Mouse (Mus musculus): ENCODE results near the gene Mfsd9.

Mfsd9 gene

DNA sequence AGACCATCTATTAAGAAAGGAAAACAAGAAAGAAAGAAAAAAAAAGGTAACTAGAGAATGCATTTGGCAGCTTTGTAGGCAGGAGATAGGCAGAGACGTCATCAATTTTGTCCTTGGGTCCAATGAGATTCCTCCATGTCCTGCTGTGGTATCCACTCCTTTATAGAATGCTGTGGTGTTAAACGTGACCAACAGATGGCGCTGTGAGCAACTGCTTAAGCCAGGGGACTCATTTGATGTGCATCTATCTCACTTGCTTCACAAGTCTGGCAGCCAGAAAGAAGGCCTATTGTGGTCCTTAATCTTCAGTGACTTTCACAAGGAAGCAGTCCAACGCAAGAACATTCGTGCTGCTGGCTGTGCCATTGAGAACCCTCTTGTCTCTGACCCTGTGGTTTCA lies 6.9 kb upstream of the Mfsd9 start:
- TF ChIP-seq GATA4 (IDR thresholded peaks at IDR 0.05; ENCODE audit: insufficient replicate concordance, low read length) = no peak

- TF ChIP-seq GATA4 (IDR thresholded peaks at IDR 0.05; ENCODE audit: insufficient replicate concordance, low read length) = no peak
Observed at GRCm38 (mm10) chr1:40795508-40795907, 5.0 kb upstream of the Mfsd9 start.

- no peak for TF ChIP-seq GATA4 (IDR thresholded peaks at IDR 0.05; ENCODE audit: insufficient replicate concordance, low read length)
Observed at GRCm38 (mm10) chr1:40789666-40790233, 737 bp downstream of the Mfsd9 start.

DNA sequence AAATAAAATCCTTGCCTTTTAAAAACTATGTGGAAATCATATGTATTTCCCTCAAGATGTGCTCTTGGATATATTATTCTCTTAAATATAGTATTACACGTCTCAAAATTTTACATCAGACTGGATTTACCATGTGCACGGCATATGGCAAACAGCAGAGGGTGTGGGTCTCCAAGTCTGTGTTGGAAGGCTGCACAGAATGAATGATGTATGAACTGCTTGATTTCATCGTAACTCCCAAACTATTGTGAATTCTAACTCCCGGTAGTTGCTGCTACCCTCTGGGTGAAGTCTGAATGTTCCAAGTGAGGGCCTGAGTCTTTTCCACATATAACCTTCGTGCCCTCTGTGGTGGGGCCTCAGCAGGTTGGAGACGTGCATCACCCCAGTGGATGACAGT lies 1.5 kb downstream of the Mfsd9 start:
- no peak for TF ChIP-seq GATA4 (IDR thresholded peaks at IDR 0.05; ENCODE audit: insufficient replicate concordance, low read length)

GRCm38 (mm10) chr1:40785876-40786445 lies 4.5 kb downstream of the Mfsd9 start:
- no peak for TF ChIP-seq GATA4 (IDR thresholded peaks at IDR 0.05; ENCODE audit: insufficient replicate concordance, low read length)

DNA sequence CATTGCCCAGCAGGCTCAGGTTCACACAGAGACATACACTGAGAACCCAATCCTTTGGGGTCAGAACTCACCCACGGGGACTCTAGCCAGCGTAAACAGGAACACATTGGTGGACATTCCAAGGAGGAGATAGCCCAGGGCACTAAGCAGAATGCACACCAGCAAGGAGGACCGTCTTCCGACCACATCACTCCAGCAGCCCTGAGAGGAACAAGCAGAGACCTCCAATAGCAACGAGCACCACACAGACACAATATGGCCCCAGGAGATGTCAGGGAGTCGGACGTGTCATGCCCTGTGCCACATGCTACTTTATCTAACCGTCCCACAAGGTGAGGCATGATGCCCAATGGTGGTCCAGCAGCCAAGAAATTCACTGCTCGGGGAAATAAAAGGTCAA lies 6.2 kb downstream of the Mfsd9 start:
- no peak for TF ChIP-seq GATA4 (IDR thresholded peaks at IDR 0.05; ENCODE audit: insufficient replicate concordance, low read length)

GRCm38 (mm10) chr1:40783450-40783849 lies 7.0 kb downstream of the Mfsd9 start:
- no peak for TF ChIP-seq GATA4 (IDR thresholded peaks at IDR 0.05; ENCODE audit: insufficient replicate concordance, low read length)

- TF ChIP-seq GATA4 (IDR thresholded peaks at IDR 0.05; ENCODE audit: insufficient replicate concordance, low read length) = no peak
Observed at GRCm38 (mm10) chr1:40776763-40777162, 13.7 kb downstream of the Mfsd9 start.

DNA sequence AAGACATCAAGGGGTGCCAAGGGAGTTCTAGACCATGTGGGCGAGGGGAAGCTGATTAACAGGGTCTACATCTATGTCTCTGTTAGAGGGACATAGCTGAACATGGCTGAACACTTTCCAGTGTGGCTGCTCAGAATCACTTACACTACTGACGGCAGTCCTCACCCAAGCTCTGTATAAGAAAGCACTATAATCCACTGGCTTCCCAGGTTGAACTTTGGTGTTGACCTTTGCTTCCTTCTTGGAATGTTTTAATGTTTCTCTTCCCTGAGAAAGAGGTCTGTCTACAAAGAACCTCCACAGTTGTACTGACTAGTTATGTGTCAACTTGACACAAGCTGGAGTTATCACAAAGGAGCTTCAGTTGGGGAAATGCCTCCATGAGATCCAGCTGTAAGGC lies 14.4 kb downstream of the Mfsd9 start:
- TF ChIP-seq GATA4 (IDR thresholded peaks at IDR 0.05; ENCODE audit: insufficient replicate concordance, low read length) = no peak

- no peak for TF ChIP-seq GATA4 (IDR thresholded peaks at IDR 0.05; ENCODE audit: insufficient replicate concordance, low read length)
Observed at GRCm38 (mm10) chr1:40774040-40774439, 16.4 kb downstream of the Mfsd9 start.

DNA sequence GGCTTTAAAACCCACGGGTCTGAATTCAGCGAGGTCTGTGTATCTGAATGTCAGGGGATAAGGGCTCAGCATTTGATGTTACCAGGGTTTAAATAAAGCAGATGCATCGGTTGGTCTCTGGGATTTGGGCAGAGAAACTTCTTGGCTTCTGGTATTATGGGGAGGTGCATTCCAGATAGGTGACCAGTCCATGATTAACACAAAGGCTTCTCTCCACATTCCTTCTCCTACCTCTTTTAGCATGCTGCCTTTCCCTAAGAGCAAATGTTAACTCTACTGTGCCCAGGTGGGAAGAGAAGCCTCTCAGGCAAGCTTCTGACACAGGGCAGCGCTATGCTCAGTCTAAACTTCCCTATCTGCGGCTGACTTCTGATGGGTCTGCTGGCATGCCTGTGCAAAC lies 17.3 kb downstream of the Mfsd9 start:
- TF ChIP-seq GATA4 (IDR thresholded peaks at IDR 0.05; ENCODE audit: insufficient replicate concordance, low read length) = no peak

- no peak for TF ChIP-seq GATA4 (IDR thresholded peaks at IDR 0.05; ENCODE audit: insufficient replicate concordance, low read length)
Observed at GRCm38 (mm10) chr1:40771196-40771970, 19.1 kb downstream of the Mfsd9 start.

GRCm38 (mm10) chr1:40769331-40769894 lies 21.1 kb downstream of the Mfsd9 start:
- TF ChIP-seq GATA4 (IDR thresholded peaks at IDR 0.05; ENCODE audit: insufficient replicate concordance, low read length) = no peak

DNA sequence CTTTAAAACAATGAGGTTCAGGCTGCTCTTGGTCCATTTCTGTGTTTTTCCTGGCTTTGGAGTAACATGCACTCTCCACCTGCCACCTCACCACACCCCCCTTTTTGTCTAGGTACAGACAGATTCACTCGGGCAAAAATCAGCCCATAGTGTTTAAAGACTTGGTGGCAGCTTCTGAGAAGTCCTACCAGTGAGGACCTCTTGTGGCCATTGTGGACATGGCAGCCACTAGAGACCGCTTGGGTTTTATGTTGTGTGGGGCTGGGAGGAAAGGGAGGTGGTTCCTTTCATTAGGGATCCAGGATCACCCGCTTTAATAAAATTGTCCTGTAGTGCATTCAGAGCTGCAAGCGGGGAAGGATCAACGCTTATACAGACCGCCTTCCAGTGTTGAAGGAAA lies 21.9 kb downstream of the Mfsd9 start:
- no peak for TF ChIP-seq GATA4 (IDR thresholded peaks at IDR 0.05; ENCODE audit: insufficient replicate concordance, low read length)

DNA sequence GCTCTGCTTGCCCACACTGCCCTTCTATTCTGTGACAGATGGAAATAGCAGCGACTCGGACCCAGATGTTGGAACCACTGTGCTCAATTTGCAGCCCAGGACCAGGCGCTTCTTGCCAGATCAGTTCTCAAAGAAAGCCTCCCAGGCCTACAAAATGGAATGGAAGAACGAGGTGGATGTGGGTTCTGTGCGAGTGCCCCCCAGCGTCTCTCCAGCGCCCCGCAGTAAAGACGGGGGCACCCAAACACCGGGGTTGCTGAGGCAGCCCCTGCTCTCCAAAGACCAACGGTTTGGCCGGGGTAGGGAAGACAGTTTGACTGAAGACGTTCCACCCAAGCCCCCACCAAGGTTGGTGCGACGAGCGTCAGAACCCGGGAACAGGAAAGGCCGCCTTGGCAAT lies 22.9 kb downstream of the Mfsd9 start:
- TF ChIP-seq GATA4 (IDR thresholded peaks at IDR 0.05; ENCODE audit: insufficient replicate concordance, low read length) = no peak

GRCm38 (mm10) chr1:40765521-40765920 lies 25.0 kb downstream of the Mfsd9 start:
- TF ChIP-seq GATA4 (IDR thresholded peaks at IDR 0.05; ENCODE audit: insufficient replicate concordance, low read length) = no peak

All from liver, adult (tissue).